Mouse (Mus musculus) heart, embryonic 16.5 days (tissue): Measurements from ENCODE around the gene Abcb4. TPM values are rescaled to one million over a fixed set of nuclear protein-coding genes. Genes with fewer than 3 reads are reported as not detected.
"Not testable (repeated sequence)": the region's sequence is repeated elsewhere in the genome, so short reads cannot be mapped to it uniquely, and the experiment has no call there.

Experiments used
- ATAC-seq: fragments of 200-750 bp; cut with Nextera tagmentation; replicated peaks from 2 replicates; pipeline ENCODE4 v1.8.0; 2017; ENCODE audit warnings: moderate number of reproducible peaks; ENCODE audit not compliant: insufficient read depth, low FRiP score; ENCODE audit errors: extremely low read depth
- H3K27ac ChIP-seq: fragments of 300-500 bp; sonication (generic); 2 replicates; pipeline ENCODE4 v1.5.1; 2014; ENCODE audit warnings: mild to moderate bottlenecking, low read length, control low read depth, moderate library complexity
- H3K27me3 ChIP-seq: fragments of 300-500 bp; sonication (generic); 2 replicates; pipeline ENCODE4 v1.6.1; 2014; ENCODE audit warnings: low read length, mixed read lengths; ENCODE audit not compliant: control insufficient read depth, insufficient read depth
- H3K36me3 ChIP-seq: fragments of 300-500 bp; sonication (generic); 2 replicates; pipeline ENCODE4 v1.6.1; 2014; ENCODE audit not compliant: control insufficient read depth, insufficient read depth
- H3K4me1 ChIP-seq: fragments of 300-500 bp; sonication (generic); 2 replicates; pipeline ENCODE4 v1.6.1; 2014; ENCODE audit warnings: low read length, mixed read lengths; ENCODE audit not compliant: control insufficient read depth, insufficient read depth
- H3K4me2 ChIP-seq: fragments of 300-500 bp; sonication (generic); 2 replicates; pipeline ENCODE4 v1.6.1; 2014; ENCODE audit warnings: low read depth, mild to moderate bottlenecking, control low read depth, low read length
- H3K4me3 ChIP-seq: fragments of 300-500 bp; sonication (generic); 2 replicates; pipeline ENCODE4 v1.5.1; 2014; ENCODE audit warnings: mild to moderate bottlenecking, control low read depth, low read length
- H3K9ac ChIP-seq: fragments of 300-500 bp; sonication (generic); 2 replicates; pipeline ENCODE4 v1.6.1; 2014; ENCODE audit warnings: low read length, control low read depth
- H3K9me3 ChIP-seq: fragments of 300-500 bp; sonication (generic); replicated peaks from 2 replicates; pipeline ENCODE4 v1.6.1; 2016; ENCODE audit warnings: low read length; ENCODE audit not compliant: control insufficient read depth
- WGBS: fragments of 180-500 bp; shearing (Covaris S2); extraction: QIAGEN DNeasy Blood & Tissue Kit; methylation state at CpG from one replicate; pipeline ENCODE4 v1.1.7; 2014; 5-methylcytosine and 5-hydroxymethylcytosine counted together
- polyA plus RNA-seq: library from polyadenylated mRNA; unstranded; fragments of >200 nt; fragmentation: Nextera tagmentation; extraction: Ambion mirVana; gene quantifications from 2 replicates; pipeline ENCODE4 v1.2.1, GENCODE M21; 2015

Abcb4 gene
- polyA plus RNA-seq, 1 experiment from 2014 or later = 0.38 TPM

GRCm38 (mm10) chr5:8985470-8985869 is 92.0 kb downstream of the Abcb4 start:
- Histone ChIP-seq H3K4me1 (no peaks in the 10 kb centered on the region), H3K9ac (no peak overlapping the region), H3K36me3 (peaks cover 29% of the 10 kb centered on the region), H3K4me3 (no peak overlapping the region), H3K27ac (no peak overlapping the region), H3K4me2 (no peak overlapping the region), H3K27me3 (no peaks in the 10 kb centered on the region), H3K9me3 (no peaks in the 10 kb centered on the region)
- 79% methylated on average over 3 of the region's 3 CpGs for WGBS
- ATAC-seq = no peak

- no peak overlapping the region for H3K9ac ChIP-seq
- H3K4me2 ChIP-seq = no peak overlapping the region
- no peak overlapping the region for H3K27ac ChIP-seq
- H3K4me1 ChIP-seq = no peaks in the 10 kb centered on the region
- ATAC-seq = no peak
- peaks cover 29% of the 10 kb centered on the region for H3K36me3 ChIP-seq
- H3K27me3 ChIP-seq = no peaks in the 10 kb centered on the region
- H3K9me3 ChIP-seq = no peaks in the 10 kb centered on the region
- no peak overlapping the region for H3K4me3 ChIP-seq
- WGBS = 87% methylated on average over 5 of the region's 5 CpGs
Measured at GRCm38 (mm10) chr5:8987925-8988324, 94.4 kb downstream of the Abcb4 start.

GRCm38 (mm10) chr5:8990526-8990925 is 97.0 kb downstream of the Abcb4 start:
- H3K4me2 ChIP-seq = no peak overlapping the region
- no peaks in the 10 kb centered on the region for H3K9me3 ChIP-seq
- H3K4me3 ChIP-seq = no peak overlapping the region
- 89% methylated on average over 13 of the region's 13 CpGs for WGBS
- no peak for ATAC-seq
- H3K9ac ChIP-seq = no peak overlapping the region
- no peaks in the 10 kb centered on the region for H3K4me1 ChIP-seq
- H3K36me3 ChIP-seq = peaks cover 30% of the 10 kb centered on the region
- no peak overlapping the region for H3K27ac ChIP-seq
- no peaks in the 10 kb centered on the region for H3K27me3 ChIP-seq

GRCm38 (mm10) chr5:8991626-8992025 is 98.1 kb downstream of the Abcb4 start:
- Histone ChIP-seq H3K4me2 (no peak overlapping the region), H3K27ac (no peak overlapping the region), H3K27me3 (no peaks in the 10 kb centered on the region), H3K9me3 (no peaks in the 10 kb centered on the region), H3K36me3 (peaks cover 29% of the 10 kb centered on the region), H3K9ac (no peak overlapping the region), H3K4me3 (no peak overlapping the region), H3K4me1 (peaks cover 4% of the 10 kb centered on the region)
- ATAC-seq = no peak
- WGBS = 88% methylated on average over 16 of the region's 16 CpGs

GRCm38 (mm10) chr5:8995966-8996685 is 102.6 kb downstream of the Abcb4 start:
- Histone ChIP-seq H3K4me2 (peak overlapping the region; percentile 81), H3K4me1 (peaks cover 4% of the 10 kb centered on the region), H3K9ac (peak overlapping the region; percentile 86), H3K9me3 (no peaks in the 10 kb centered on the region), H3K36me3 (peaks cover 12% of the 10 kb centered on the region), H3K27ac (peak overlapping the region; percentile 79), H3K27me3 (no peaks in the 10 kb centered on the region), H3K4me3 (peak overlapping the region; percentile 76)
- no peak for ATAC-seq
- WGBS = 11% methylated on average over 13 of the region's 13 CpGs

GRCm38 (mm10) chr5:8996686-8997512 is 103.4 kb downstream of the Abcb4 start, which contains the start of gene Crot:
Crot (minus strand) TSS chr5:8997324.
- peaks cover 4% of the 10 kb centered on the region for H3K4me1 ChIP-seq
- under 1% methylated on average over 47 of the region's 57 CpGs for WGBS
- ATAC-seq = peak; percentile 100

GRCm38 (mm10) chr5:8997513-8997895 is 104.0 kb downstream of the Abcb4 start:
- Histone ChIP-seq H3K9me3 (no peaks in the 10 kb centered on the region), H3K4me1 (peaks cover 4% of the 10 kb centered on the region), H3K9ac (peak overlapping the region; percentile 86), H3K4me2 (peak overlapping the region; percentile 81), H3K4me3 (peak overlapping the region; percentile 76), H3K27ac (peak overlapping the region; percentile 83), H3K27me3 (no peaks in the 10 kb centered on the region), H3K36me3 (peaks cover 8% of the 10 kb centered on the region; the same call in 1 of the 2 replicates)
- peak; percentile 13; the same call in 1 of the 2 replicates for ATAC-seq
- WGBS = 3% methylated on average over 8 of the region's 8 CpGs

More at GRCm38 (mm10) chr5:8996686-8997512, 103.4 kb downstream of the Abcb4 start, which contains the start of gene Crot:
- peak within 1 kb of the TSS; percentile 83 for H3K27ac ChIP-seq
- peak within 1 kb of the TSS; percentile 86 for H3K9ac ChIP-seq
- H3K4me3 ChIP-seq = peak within 1 kb of the TSS; percentile 76
- no peaks in the 10 kb centered on the region for H3K9me3 ChIP-seq
- peaks cover 8% of the 10 kb centered on the region for H3K36me3 ChIP-seq
- H3K4me2 ChIP-seq = peak within 1 kb of the TSS; percentile 81
- no peaks in the 10 kb centered on the region for H3K27me3 ChIP-seq

- ATAC-seq = no peak
Measured at GRCm38 (mm10) chr5:8999108-8999507, 105.6 kb downstream of the Abcb4 start.

GRCm38 (mm10) chr5:9000006-9000405 is 106.5 kb downstream of the Abcb4 start:
- ATAC-seq = not testable (repeated sequence)

More at GRCm38 (mm10) chr5:8999108-8999507, 105.6 kb downstream of the Abcb4 start:
- Histone ChIP-seq H3K27ac (no peak overlapping the region), H3K9ac (no peak overlapping the region), H3K4me2 (no peak overlapping the region), H3K4me1 (peaks cover 4% of the 10 kb centered on the region), H3K4me3 (no peak overlapping the region), H3K27me3 (no peaks in the 10 kb centered on the region), H3K9me3 (no peaks in the 10 kb centered on the region), H3K36me3 (0 out of 2 replicates have a peak, but pooled peaks cover 3% of the 10 kb centered on the region)
- whole genome bisulfite sequencing = 47% methylated on average over 4 of the region's 4 CpGs

More at GRCm38 (mm10) chr5:9000006-9000405, 106.5 kb downstream of the Abcb4 start:
- not testable (repeated sequence) for H3K4me2 ChIP-seq, H3K9me3 ChIP-seq, H3K9ac ChIP-seq, H3K27ac ChIP-seq, H3K4me1 ChIP-seq, H3K27me3 ChIP-seq, H3K4me3 ChIP-seq, H3K36me3 ChIP-seq
- WGBS = 51% methylated on average over 7 of the region's 7 CpGs
